Mouse (Mus musculus) neural tube, embryonic 13.5 days (tissue): ENCODE results near the gene Rexo5. TPM values are rescaled to one million over a fixed set of nuclear protein-coding genes. Genes with fewer than 3 reads are reported as not detected.

ENCODE experiments used
- ATAC-seq: fragments of 200-750 bp; cut with Nextera tagmentation; 2 replicates; pipeline ENCODE4 v1.8.0; 2017; ENCODE audit warnings: low read depth, mild to moderate bottlenecking, moderate TSS enrichment, moderate library complexity
- H3K27ac ChIP-seq: fragments of 300-500 bp; sonication (generic); replicated peaks from 2 replicates; pipeline ENCODE4 v1.5.1; 2015; ENCODE audit warnings: moderate library complexity, mild to moderate bottlenecking, inconsistent platforms
- H3K27me3 ChIP-seq: fragments of 300-500 bp; sonication (generic); 2 replicates; pipeline ENCODE4 v1.6.1; 2015; ENCODE audit warnings: mild to moderate bottlenecking, inconsistent platforms
- H3K36me3 ChIP-seq: fragments of 300-500 bp; sonication (generic); 2 replicates; pipeline ENCODE4 v1.6.1; 2015; ENCODE audit warnings: mild to moderate bottlenecking, inconsistent platforms
- H3K4me1 ChIP-seq: fragments of 300-500 bp; sonication (generic); replicated peaks from 2 replicates; pipeline ENCODE4 v1.6.1; 2015; ENCODE audit warnings: inconsistent platforms
- H3K4me2 ChIP-seq: fragments of 300-500 bp; sonication (generic); 2 replicates; pipeline ENCODE4 v1.6.1; 2015; ENCODE audit warnings: inconsistent platforms, mild to moderate bottlenecking, moderate library complexity
- H3K4me3 ChIP-seq: fragments of 300-500 bp; sonication (generic); 2 replicates; pipeline ENCODE4 v1.5.1; 2015; ENCODE audit warnings: mild to moderate bottlenecking, inconsistent platforms
- H3K9ac ChIP-seq: fragments of 300-500 bp; sonication (generic); 2 replicates; pipeline ENCODE4 v1.6.1; 2015; ENCODE audit warnings: moderate library complexity, mild to moderate bottlenecking, inconsistent platforms
- H3K9me3 ChIP-seq: fragments of 300-500 bp; sonication (generic); 2 replicates; pipeline ENCODE4 v1.6.1; 2016; ENCODE audit warnings: inconsistent platforms
- WGBS: fragments of 180-500 bp; shearing (Covaris S2); methylation state at CpG from one replicate; pipeline ENCODE4 v1.1.7; 2015; 5-methylcytosine and 5-hydroxymethylcytosine counted together
- polyA plus RNA-seq: library from polyadenylated mRNA; unstranded; fragments of >200 nt; fragmentation: Nextera tagmentation; extraction: Ambion mirVana; gene quantifications from 2 replicates; pipeline ENCODE4 v1.2.1, GENCODE M21; 2015

The Rexo5 gene
- polyA plus RNA-seq, 1 experiment from 2014 or later, result 12.7 TPM

GRCm38 (mm10) chr7:119789024-119789423 is 4.8 kb upstream of the Rexo5 start:
- H3K9me3 ChIP-seq, result no peaks in the 10 kb centered on the region
- H3K36me3 ChIP-seq, result peaks cover 49% of the 10 kb centered on the region
- peaks cover 8% of the 10 kb centered on the region for H3K4me1 ChIP-seq
- 83% methylated on average over 3 of the region's 3 CpGs for WGBS
- no peaks in the 10 kb centered on the region for H3K27me3 ChIP-seq
- no peak overlapping the region for H3K4me2 ChIP-seq
- no peak for ATAC-seq
- no peak overlapping the region for H3K4me3 ChIP-seq
- H3K9ac ChIP-seq, result no peak overlapping the region
- no peak overlapping the region for H3K27ac ChIP-seq

- Histone ChIP-seq H3K4me1 (peaks cover 18% of the 10 kb centered on the region), H3K9me3 (no peaks in the 10 kb centered on the region), H3K27ac (peak overlapping the region; percentile 70), H3K4me3 (peak overlapping the region; percentile 72), H3K36me3 (peaks cover 8% of the 10 kb centered on the region), H3K9ac (peak overlapping the region; percentile 85), H3K27me3 (no peaks in the 10 kb centered on the region), H3K4me2 (peak overlapping the region; percentile 88)
- peak; percentile 57 for ATAC-seq
- under 1% methylated on average over 21 of the region's 21 CpGs for WGBS
Measured at GRCm38 (mm10) chr7:119794251-119794638, 439 bp downstream of the Rexo5 start.

DNA sequence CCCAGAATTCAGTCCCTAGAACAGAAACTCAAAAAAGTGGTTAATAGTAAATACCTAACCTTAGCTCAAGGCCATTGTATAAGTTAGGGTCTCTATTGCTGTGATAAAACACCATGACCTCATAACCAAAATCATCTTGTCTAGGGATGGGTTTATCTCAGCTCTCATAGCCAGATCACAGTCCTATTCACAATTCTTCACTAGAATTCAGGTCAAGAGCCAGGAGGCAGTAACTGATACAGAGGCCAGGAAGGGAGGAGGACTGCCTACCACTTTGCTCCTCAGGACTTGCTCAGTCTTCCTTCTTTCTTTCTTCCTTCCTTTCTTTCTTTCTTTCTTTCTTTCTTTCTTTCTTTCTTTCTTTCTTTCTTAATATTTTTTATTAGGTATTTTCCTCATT is 1.5 kb downstream of the Rexo5 start:
- Histone ChIP-seq H3K27ac (no peak overlapping the region), H3K9me3 (no peaks in the 10 kb centered on the region), H3K4me1 (peaks cover 18% of the 10 kb centered on the region), H3K9ac (0 out of 2 replicates have a peak overlapping the region, but pooled peaks have one; percentile 31), H3K27me3 (no peaks in the 10 kb centered on the region), H3K4me2 (peak overlapping the region; percentile 31), H3K4me3 (peak overlapping the region; percentile 8; the same call in 1 of the 2 replicates), H3K36me3 (no peaks in the 10 kb centered on the region)
- no peak for ATAC-seq

- H3K4me3 ChIP-seq, result no peak overlapping the region
- H3K27me3 ChIP-seq, result no peaks in the 10 kb centered on the region
- no peaks in the 10 kb centered on the region for H3K4me1 ChIP-seq
- no peak overlapping the region for H3K4me2 ChIP-seq
- WGBS, result 92% methylated on average over 3 of the region's 3 CpGs
- no peak for ATAC-seq
- H3K27ac ChIP-seq, result no peak overlapping the region
- H3K9me3 ChIP-seq, result no peaks in the 10 kb centered on the region
- H3K9ac ChIP-seq, result no peak overlapping the region
- H3K36me3 ChIP-seq, result no peaks in the 10 kb centered on the region
Measured at GRCm38 (mm10) chr7:119800488-119800887, 6.7 kb downstream of the Rexo5 start.

GRCm38 (mm10) chr7:119800991-119801390 is 7.2 kb downstream of the Rexo5 start:
- 95% methylated on average over 3 of the region's 3 CpGs for WGBS

DNA sequence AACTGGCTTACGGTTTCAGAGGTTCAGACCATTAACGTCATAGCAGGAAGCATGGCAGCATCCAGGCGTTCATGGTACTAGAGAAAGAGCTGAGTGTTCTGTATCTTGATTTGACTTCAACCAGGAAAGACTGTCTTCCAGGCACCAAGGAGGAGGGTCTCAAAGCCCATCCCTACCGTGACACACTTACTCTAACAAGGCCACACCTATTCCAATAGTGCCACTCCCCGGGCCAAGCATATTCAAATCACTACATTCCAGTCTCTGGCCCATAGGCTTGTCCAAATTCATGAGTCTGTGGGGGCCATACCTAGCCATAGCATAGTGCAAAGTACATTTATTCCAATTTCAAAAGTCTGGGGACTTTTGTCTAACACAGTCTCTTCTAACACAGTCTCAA is 13.6 kb downstream of the Rexo5 start:
- WGBS, result 95% methylated on average over 5 of the region's 5 CpGs
- ATAC-seq, result no peak
- Histone ChIP-seq H3K9me3 (no peaks in the 10 kb centered on the region), H3K4me2 (no peak overlapping the region), H3K4me3 (no peak overlapping the region), H3K4me1 (no peaks in the 10 kb centered on the region), H3K27me3 (no peaks in the 10 kb centered on the region), H3K9ac (no peak overlapping the region), H3K27ac (no peak overlapping the region), H3K36me3 (peaks cover 10% of the 10 kb centered on the region; the same call in 1 of the 2 replicates)

More at GRCm38 (mm10) chr7:119800991-119801390, 7.2 kb downstream of the Rexo5 start:
- H3K4me2 ChIP-seq, result no peak overlapping the region
- H3K27ac ChIP-seq, result no peak overlapping the region
- no peaks in the 10 kb centered on the region for H3K9me3 ChIP-seq
- H3K27me3 ChIP-seq, result no peaks in the 10 kb centered on the region
- H3K9ac ChIP-seq, result no peak overlapping the region
- no peak overlapping the region for H3K4me3 ChIP-seq
- ATAC-seq, result no peak
- H3K4me1 ChIP-seq, result no peaks in the 10 kb centered on the region
- no peaks in the 10 kb centered on the region for H3K36me3 ChIP-seq

DNA sequence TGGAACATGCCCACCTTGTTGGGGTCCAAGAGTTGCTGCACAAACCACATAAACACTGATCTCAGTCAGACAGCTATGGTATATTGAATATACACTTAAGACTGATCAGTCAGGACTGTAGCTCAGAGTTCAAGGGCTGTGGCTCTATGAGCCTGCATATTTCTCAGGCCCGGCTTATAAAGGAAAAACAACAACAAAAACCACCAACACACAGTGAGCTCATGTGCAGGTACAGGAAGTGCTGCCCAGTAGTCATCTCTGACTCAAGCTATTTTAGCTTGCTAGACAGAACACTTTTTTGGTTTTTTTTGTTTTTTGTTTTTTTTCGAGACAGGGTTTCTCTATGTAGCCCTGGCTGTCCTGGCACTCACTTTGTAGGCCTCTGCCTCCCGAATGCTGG is 14.9 kb downstream of the Rexo5 start:
- H3K9ac ChIP-seq, result no peak overlapping the region
- no peak overlapping the region for H3K4me3 ChIP-seq
- no peak overlapping the region for H3K27ac ChIP-seq
- no peak for ATAC-seq
- no peaks in the 10 kb centered on the region for H3K9me3 ChIP-seq
- peaks cover 10% of the 10 kb centered on the region; the same call in 1 of the 2 replicates for H3K36me3 ChIP-seq
- no peaks in the 10 kb centered on the region for H3K27me3 ChIP-seq
- no peaks in the 10 kb centered on the region for H3K4me1 ChIP-seq
- 92% methylated on average over 3 of the region's 3 CpGs for WGBS
- no peak overlapping the region for H3K4me2 ChIP-seq

GRCm38 (mm10) chr7:119835371-119835770 is 41.6 kb downstream of the Rexo5 start:
- Histone ChIP-seq H3K4me2 (no peak overlapping the region), H3K4me3 (no peak overlapping the region), H3K36me3 (no peaks in the 10 kb centered on the region), H3K27ac (no peak overlapping the region), H3K9ac (no peak overlapping the region), H3K27me3 (no peaks in the 10 kb centered on the region), H3K9me3 (no peaks in the 10 kb centered on the region), H3K4me1 (no peaks in the 10 kb centered on the region)
- WGBS, result 93% methylated on average over 1 of the region's 1 CpGs
- no peak for ATAC-seq

DNA sequence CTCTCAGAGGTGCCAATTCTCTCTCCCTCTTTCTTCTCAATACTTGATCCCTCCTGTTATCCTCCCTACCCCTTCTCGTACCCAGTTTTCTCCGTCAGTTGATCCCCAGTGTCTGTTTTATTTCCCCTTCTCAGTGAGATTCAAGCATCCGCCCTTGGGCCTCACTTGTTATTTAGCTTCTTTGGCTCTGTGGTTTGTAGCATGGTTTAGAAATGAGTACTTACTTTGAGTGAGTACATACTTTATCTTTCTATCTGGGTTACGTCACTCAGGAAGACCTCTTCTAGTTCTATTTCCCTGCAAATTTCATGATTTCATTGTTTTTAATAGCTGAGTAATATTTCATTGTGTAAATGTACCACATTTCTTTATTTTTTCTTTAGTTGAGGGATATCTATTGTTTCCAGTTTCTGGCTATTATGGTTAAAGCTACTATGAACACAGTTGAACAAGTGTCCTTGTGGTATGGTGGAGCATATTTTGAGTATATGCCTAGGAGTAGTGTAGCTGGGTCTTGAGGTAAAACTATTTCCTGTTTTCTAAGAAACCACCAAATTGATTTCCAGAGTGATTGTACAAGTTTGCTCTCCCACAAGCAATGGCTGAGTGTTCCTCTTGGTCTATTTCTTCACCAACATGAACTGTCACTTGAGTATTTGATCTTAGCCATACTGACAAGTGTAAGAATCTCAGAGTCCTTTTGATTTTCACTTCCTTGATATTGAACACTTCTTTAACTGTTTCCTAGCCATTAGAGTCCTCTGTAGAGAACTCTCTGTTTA is 42.4 kb downstream of the Rexo5 start:
- no peaks in the 10 kb centered on the region for H3K9me3 ChIP-seq
- no peak overlapping the region for H3K9ac ChIP-seq
- H3K36me3 ChIP-seq, result no peaks in the 10 kb centered on the region
- 90% methylated on average over 4 of the region's 4 CpGs for WGBS
- H3K4me1 ChIP-seq, result no peaks in the 10 kb centered on the region
- ATAC-seq, result no peak
- H3K4me2 ChIP-seq, result no peak overlapping the region
- H3K27ac ChIP-seq, result no peak overlapping the region
- H3K27me3 ChIP-seq, result no peaks in the 10 kb centered on the region
- H3K4me3 ChIP-seq, result no peak overlapping the region

DNA sequence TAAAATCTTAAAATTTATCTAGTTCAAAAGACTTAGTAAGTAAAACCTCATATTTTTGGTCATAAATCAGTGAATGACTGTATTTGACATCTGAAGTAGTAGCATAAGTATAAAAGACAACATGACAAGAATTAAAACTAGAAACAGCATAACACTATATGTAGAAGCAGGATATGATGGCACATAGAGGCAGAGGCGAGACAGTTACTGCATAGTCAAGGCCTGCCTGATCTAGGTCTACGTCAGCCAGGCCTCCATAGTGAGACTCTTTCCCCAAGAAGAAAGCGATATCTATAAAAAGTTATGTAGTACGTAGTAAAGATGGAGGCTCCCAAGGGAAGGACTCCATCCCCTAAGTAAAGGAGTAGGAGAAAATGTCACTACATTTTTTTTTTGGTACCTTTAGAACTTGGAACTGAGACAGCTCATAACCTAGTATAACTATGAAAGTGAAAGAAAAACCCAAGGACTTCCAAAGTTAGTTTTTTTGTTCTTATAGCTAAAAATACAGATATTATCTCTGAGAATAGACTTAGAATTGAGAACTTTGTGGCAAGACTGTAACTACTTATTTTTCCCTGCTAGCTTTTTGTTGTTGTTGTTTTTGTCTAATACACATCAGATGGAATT is 48.1 kb downstream of the Rexo5 start:
- no peak overlapping the region for H3K4me2 ChIP-seq
- ATAC-seq, result no peak
- H3K4me3 ChIP-seq, result no peak overlapping the region
- no peaks in the 10 kb centered on the region for H3K36me3 ChIP-seq
- WGBS, result 97% methylated on average over 4 of the region's 4 CpGs
- no peaks in the 10 kb centered on the region for H3K9me3 ChIP-seq
- no peak overlapping the region for H3K9ac ChIP-seq
- H3K27ac ChIP-seq, result no peak overlapping the region
- no peaks in the 10 kb centered on the region for H3K27me3 ChIP-seq
- H3K4me1 ChIP-seq, result no peaks in the 10 kb centered on the region

- Histone ChIP-seq H3K9ac (no peak overlapping the region), H3K4me2 (no peak overlapping the region), H3K4me3 (no peak overlapping the region), H3K9me3 (no peaks in the 10 kb centered on the region), H3K4me1 (no peaks in the 10 kb centered on the region), H3K27me3 (no peaks in the 10 kb centered on the region), H3K36me3 (no peaks in the 10 kb centered on the region), H3K27ac (no peak overlapping the region)
- ATAC-seq, result no peak
- WGBS, result 90% methylated on average over 2 of the region's 2 CpGs
Measured at GRCm38 (mm10) chr7:119845541-119845940, 51.7 kb downstream of the Rexo5 start.

- Histone ChIP-seq H3K4me2 (no peak overlapping the region), H3K4me3 (no peak overlapping the region), H3K9me3 (no peaks in the 10 kb centered on the region), H3K9ac (no peak overlapping the region), H3K27me3 (no peaks in the 10 kb centered on the region), H3K4me1 (no peaks in the 10 kb centered on the region), H3K36me3 (no peaks in the 10 kb centered on the region; the same call in 1 of the 2 replicates), H3K27ac (no peak overlapping the region)
- 92% methylated on average over 2 of the region's 2 CpGs for WGBS
- no peak for ATAC-seq
Measured at GRCm38 (mm10) chr7:119847396-119847795, 53.6 kb downstream of the Rexo5 start.
